ENCODE assay signal across 8 mouse cellular contexts in the genomic region with DNA sequence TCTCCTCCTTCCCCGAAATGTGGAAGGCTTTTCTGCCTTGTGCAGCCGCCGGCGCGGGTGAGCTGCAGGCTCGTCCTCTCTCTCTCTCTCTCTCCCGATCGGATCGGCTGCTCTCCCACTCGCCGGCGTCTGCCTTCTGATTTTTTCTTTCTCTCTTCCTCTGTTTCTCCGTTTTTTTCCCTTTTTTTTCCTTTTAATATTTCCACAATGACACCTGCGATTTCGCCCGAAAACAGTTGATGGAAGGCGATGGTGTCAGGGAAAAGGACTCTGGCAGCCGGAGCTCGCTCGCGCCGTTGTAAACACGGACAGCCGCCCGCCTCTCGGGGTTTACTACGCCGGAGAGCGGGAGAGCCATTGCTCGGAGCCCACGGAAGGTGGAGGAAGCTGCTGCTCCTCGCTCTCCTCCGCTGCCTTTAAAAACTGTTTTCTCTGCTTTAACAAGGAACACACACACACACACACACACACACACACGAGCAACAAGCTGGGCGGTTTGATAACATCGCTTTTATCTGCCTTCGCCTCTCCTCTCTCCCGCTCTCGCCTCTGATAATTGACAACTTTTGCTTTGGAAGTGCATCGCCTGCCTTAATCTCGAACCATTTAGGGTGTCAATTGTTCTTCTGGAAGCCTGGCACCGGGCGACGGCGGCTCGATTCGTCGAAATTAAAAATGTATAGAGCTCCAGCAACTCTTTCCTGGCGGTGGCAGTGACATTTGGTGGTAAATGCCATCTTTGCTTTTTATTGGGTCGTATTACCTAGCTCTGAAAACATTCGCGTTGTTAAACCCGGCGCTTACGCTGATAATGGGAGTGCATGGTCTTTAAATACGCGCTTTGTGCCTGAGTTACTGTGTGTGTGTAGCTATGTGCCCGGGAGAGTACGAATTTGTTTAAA. TPM values are rescaled to one million over a fixed set of nuclear protein-coding genes. Genes with fewer than 3 reads are reported as not detected.
DNase-seq lines count a peak whose midpoint lies in the region; ATAC-seq lines count a peak whose summit lies in the region.

No protein-coding gene starts in this region.

- under 1% methylated on average over 58 of the region's 59 CpGs for WGBS in kidney, embryonic 15.5 days
- under 1% methylated on average over 59 of the region's 59 CpGs for WGBS in lung, embryonic 15.5 days

- H3K4me1 ChIP-seq in kidney, embryonic 15.5 days: peaks cover 39% of the 10 kb centered on the region
- H3K4me1 ChIP-seq in lung, embryonic 15.5 days: peaks cover 43% of the 10 kb centered on the region

- H3K27me3 ChIP-seq in kidney, embryonic 15.5 days: peaks cover 17% of the 10 kb centered on the region
- H3K27me3 ChIP-seq in lung, embryonic 15.5 days: peaks cover 18% of the 10 kb centered on the region; the same call in 1 of the 2 replicates

- ATAC-seq in kidney, embryonic 15.5 days (replicated peaks; ENCODE audit: low FRiP score): no peak
- no peak for ATAC-seq in lung, embryonic 15.5 days (ENCODE audit: borderline replicate concordance, extremely low read depth, low FRiP score, low TSS enrichment)

- H3K36me3 ChIP-seq in kidney, embryonic 15.5 days: no peaks in the 10 kb centered on the region
- H3K36me3 ChIP-seq in lung, embryonic 15.5 days: no peaks in the 10 kb centered on the region

- no peaks in the 10 kb centered on the region for H3K9me3 ChIP-seq in kidney, embryonic 15.5 days (replicated peaks)
- no peaks in the 10 kb centered on the region for H3K9me3 ChIP-seq in lung, embryonic 15.5 days

- peak; percentile 38 to 44 for DNase-seq in lung, adult 18-20 months
- DNase-seq in lung, postnatal 25 days (ENCODE audit: low spot score): no peak
- DNase-seq in cerebellum, postnatal 25 days: peak; percentile 67 to 69
- peak; percentile 27 for DNase-seq in heart, adult 8-10 months (ENCODE audit: low spot score)
- peak; percentile 45 for DNase-seq in ovary, postnatal 36 days (ENCODE audit: low spot score)
- peak; percentile 34 to 56 for DNase-seq in urinary bladder, postnatal 36 days (ENCODE audit: low spot score in 2 of 2)

- H3K4me2 ChIP-seq in kidney, embryonic 15.5 days: peak overlapping the region; percentile 87
- peak overlapping the region; percentile 87 for H3K4me2 ChIP-seq in lung, embryonic 15.5 days

- peak overlapping the region; percentile 90 for H3K27ac ChIP-seq in kidney, embryonic 15.5 days
- peak overlapping the region; percentile 92 for H3K27ac ChIP-seq in lung, embryonic 15.5 days

- H3K9ac ChIP-seq in kidney, embryonic 15.5 days: peak overlapping the region; percentile 87
- H3K9ac ChIP-seq in lung, embryonic 15.5 days: peak overlapping the region; percentile 92

- H3K4me3 ChIP-seq in kidney, embryonic 15.5 days (replicated peaks): peak overlapping the region; percentile 83
- peak overlapping the region; percentile 88 for H3K4me3 ChIP-seq in lung, embryonic 15.5 days

RNA-seq across cellular contexts. Expression of a gene that starts 0.9 kb away (rescaled TPM):
- total RNA-seq in heart, adult 8-10 months (2022): 10 to 100 TPM; 22.2 to 35.0 (median 32.5) TPM
- polyA plus RNA-seq in kidney, embryonic 15.5 days (2015; fragmentation: Nextera tagmentation; extraction: Ambion mirVana): 8.5 and 10.2 TPM in 2 replicates
- polyA plus RNA-seq in lung, embryonic 15.5 days (2015; fragmentation: Nextera tagmentation; extraction: Ambion mirVana): 9.1 and 9.3 TPM in 2 replicates
